ENCODE assay signal across 18 mouse cellular contexts in the genomic region with DNA sequence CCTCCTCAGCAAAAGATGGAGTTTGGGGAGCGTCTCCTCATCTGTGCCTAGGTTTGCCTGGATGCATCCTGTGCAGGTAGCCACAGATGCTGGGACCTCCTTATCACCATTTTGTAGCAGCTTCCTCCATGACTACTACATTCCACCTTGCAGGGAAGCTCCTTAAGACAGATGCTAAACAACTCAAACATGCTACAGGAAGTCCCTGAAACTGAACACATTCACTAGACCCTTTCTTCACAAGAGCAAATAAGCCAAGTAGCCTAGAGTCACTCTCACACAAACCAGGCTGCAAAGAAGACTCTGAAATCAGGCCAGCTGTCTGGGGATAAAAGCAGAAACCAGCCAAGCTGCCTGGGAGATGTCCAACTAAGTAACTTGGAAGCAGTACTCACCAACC.
"Had no signal": no experiment of that assay in that cellular context is flagged by ENCODE, and none has a peak within 500 bp of the region (broad histone marks: within the 10 kb centered on the region; RNA-seq: fewer than 3 reads in every experiment).

No protein-coding gene starts in this region.

- DNase-seq: kidney, adult 18-20 months; kidney, adult 9 months; kidney, postnatal 14 days; kidney, postnatal 4 days; liver; liver, postnatal 0 days; lung, embryonic 14.5 days; midbrain, embryonic 14.5 days; right cerebral cortex, postnatal 14 days; right cerebral cortex, postnatal 4 days; thymus, adult 2 months; thymus, postnatal 14 days had no signal

- H3K4me3 ChIP-seq: limb, embryonic 10.5 days; limb, embryonic 13.5 days had no signal

- H3K27me3 ChIP-seq: limb, embryonic 13.5 days had no signal

- H3K36me3 ChIP-seq: limb, embryonic 10.5 days had no signal

- H3K9ac ChIP-seq: limb, embryonic 13.5 days; liver, embryonic 14.5 days; liver, postnatal 0 days; lung, embryonic 14.5 days had no signal

- ATAC-seq: liver, postnatal 0 days; lung, postnatal 0 days had no signal

- H3K27ac ChIP-seq: limb, embryonic 10.5 days; limb, embryonic 13.5 days; liver, embryonic 14.5 days; macrophage; stomach, postnatal 0 days had no signal

- H3K9me3 ChIP-seq: limb, embryonic 10.5 days; limb, embryonic 13.5 days had no signal
